Mouse (Mus musculus) spleen, postnatal 4 days (tissue): ENCODE measurements around the gene L1cam.

Experiments
- DNase-seq, 2 experiments: peaks; one replicate each; pipeline ENCODE4 v3.0.0; 2022; ENCODE audit warnings: low spot score in 2 of 2

The L1cam gene

GRCm38 (mm10) chrX:73877014-73877413 is 18.9 kb downstream of the L1cam start:
- no peak for DNase-seq

DNA sequence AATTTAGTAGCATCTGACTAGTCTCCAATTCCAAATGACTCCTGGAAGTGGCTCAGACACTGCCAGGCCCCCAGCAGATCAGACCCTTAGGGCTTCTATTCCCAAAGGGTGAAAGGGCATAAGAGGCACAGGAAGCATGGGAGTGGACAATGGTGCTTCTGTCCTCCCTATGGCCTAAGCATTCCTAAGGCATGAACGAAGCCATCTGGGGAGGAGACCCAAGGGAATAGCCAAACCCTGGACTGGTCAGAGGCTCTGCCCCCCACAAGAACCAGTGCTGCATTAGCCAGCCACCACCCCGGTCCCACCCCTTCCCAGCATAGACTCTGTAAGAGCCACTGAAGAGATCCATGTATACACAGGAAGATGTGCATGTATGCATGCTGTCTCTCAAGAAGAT is 20.0 kb downstream of the L1cam start:
- DNase-seq: no peak

DNA sequence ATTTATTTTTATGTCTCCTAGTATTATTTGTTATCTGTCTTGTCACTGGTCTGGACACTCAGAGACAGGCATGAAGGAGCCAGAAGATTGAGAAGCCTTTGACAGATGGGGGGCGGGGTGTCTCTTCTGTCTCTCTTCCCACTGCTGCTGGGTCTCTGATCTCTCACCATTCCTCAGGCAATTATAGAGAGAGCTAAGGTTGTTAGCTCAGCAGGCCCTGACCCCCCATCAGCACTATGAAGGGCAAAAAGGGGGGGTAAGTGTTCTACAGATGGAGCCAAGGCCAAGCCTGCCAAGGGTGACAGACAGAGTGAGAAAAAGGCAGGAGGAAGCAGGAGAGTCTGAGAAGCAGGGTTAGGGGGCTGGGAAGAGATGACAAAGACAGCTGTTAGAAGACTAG is 23.9 kb downstream of the L1cam start:
- DNase-seq: no peak

- no peak for DNase-seq
These were observed 24.4 kb downstream of the L1cam start for GRCm38 (mm10) chrX:73871474-73871873.

GRCm38 (mm10) chrX:73869334-73869733 is 26.6 kb downstream of the L1cam start:
- peak in 1 of 2 experiments; percentile 30 for DNase-seq

DNA sequence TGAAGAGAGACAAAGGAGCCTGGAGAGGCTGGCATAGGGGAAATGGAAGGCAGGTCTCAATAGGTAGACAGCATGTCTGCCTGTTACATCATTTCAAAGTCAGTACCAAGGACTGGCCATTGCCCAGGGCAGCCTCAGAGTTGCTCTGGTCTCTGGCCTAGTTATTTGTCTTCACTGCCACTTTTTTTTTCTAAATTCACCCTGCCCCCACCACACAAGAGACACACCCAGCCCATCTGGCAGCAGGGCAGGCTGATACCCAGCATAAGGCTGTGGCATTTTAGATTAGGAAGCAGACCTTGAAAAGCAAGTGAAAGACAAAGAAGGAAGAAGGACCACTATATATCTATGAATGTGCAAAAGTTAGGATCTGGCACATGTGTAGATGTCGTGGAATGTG is 28.1 kb downstream of the L1cam start:
- peak in 1 of 2 experiments; percentile 28 for DNase-seq

GRCm38 (mm10) chrX:73867256-73867655 is 28.6 kb downstream of the L1cam start:
- DNase-seq: no peak

GRCm38 (mm10) chrX:73864692-73865091 is 31.2 kb downstream of the L1cam start:
- DNase-seq: no peak

- no peak for DNase-seq
These were observed 40.9 kb downstream of the L1cam start for GRCm38 (mm10) chrX:73855087-73855408.

DNA sequence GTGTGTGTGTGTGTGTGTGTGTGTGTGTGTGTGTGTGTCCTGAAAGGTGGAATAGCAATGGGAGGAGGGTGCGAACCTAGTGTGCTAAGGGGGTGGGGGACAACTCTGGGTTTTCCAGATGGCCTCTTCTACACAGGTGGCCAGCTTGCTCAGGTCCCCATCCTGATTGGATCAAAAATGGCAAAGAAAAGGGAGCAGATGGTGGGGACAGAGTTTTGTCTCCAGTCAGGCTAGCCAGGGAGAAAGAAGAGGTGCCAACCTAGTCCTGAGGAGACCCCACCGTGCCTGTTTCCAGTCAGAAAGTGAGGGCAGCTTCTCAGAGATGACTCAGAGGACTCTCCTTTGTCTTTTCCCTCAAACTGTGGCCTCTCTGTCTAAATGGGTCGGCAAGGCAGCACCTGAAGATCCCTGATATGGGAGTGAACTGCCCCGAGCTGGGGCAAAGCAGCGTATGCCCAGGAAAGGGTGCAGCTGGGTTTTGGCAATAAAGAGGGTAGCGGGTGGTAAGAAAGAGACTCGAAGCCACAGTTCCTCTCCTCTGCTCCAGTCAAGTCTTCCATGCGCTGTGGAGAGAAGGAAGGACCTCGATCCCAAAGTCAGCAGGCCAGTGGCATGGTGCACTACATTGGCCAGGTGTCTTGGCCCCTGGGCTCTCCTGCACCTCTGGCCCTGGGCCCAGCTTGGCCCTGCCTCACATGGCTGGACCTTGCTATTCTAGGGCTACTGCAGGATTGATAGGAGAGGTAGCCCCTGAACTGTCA is 41.4 kb downstream of the L1cam start:
- no peak for DNase-seq

GRCm38 (mm10) chrX:73836691-73837090 is 59.2 kb downstream of the L1cam start:
- DNase-seq: no peak

GRCm38 (mm10) chrX:73835731-73836130 is 60.2 kb downstream of the L1cam start:
- no peak for DNase-seq

DNA sequence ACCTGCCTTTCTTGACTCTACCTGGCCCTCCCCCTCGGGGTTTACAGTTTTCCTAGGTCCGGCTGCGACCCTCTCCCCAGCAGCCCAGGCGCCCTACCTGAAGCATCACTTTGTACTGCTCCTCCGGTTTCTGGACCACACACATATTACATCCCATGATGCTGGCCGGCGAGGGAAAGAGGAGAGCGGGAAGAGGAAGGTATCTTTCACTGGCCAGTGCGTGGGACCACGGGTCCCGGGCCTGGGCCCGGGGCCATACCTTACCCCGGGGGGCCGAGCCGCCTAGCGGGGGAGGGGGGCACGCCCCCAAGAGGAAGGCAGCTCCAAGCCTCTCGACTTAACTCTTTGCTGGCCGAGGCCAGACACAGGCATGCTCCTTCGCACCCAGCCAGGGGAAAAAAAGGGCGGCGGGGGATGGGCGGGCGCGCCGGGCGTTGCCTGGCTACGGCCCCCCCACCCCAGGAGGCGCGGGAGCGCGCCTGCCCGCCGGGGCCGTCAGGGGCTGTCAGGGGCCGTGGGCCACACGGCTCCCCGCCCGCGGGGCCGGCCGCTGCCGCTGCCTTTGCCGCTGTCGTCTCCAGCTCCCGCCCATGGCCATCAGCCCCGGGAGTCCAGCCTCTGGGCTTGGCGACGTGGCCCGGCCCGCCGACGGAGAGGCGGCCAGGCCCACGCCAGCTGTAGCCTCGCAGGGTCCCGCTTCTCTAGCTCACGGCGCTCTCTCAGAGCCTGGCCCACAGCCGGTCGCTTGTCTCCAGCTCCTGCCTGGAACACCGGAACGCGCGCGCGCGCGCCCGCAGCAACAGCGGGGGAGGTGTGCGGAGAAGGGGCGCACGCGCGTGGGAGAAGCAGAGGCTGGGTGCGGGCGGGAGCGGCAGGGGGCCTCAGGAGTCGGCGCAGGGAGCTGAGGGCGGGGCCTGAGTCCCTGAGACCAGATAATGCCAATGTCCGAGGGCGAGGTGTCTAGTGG is 71.4 kb downstream of the L1cam start, which contains the start of gene Pdzd4:
Gene Pdzd4, minus strand, starts transcription at position 785 of the 967 bp plus-strand sequence.
- peak; percentile 14 to 63 for DNase-seq

DNA sequence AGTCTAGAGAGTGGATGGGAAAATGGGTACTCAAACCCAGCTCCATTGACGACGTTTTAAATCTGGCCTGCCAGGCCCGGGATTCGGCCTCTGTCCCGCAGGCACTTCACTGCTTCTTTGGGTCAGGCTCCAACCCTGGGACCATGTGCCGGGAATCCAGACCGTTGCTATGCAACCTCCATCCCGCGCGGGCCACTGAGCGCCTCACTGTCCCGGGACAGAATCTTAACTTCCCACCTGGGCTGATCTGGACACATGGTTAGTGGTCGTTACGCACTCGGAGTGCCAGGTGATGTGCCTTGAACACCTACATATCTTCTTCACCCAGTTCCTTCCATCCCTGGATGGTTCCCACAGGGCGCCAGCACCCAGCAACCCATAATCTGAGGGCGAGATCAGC is 72.2 kb downstream of the L1cam start:
- no peak for DNase-seq

- DNase-seq: no peak
These were observed 79.2 kb downstream of the L1cam start for GRCm38 (mm10) chrX:73816596-73817314.

DNA sequence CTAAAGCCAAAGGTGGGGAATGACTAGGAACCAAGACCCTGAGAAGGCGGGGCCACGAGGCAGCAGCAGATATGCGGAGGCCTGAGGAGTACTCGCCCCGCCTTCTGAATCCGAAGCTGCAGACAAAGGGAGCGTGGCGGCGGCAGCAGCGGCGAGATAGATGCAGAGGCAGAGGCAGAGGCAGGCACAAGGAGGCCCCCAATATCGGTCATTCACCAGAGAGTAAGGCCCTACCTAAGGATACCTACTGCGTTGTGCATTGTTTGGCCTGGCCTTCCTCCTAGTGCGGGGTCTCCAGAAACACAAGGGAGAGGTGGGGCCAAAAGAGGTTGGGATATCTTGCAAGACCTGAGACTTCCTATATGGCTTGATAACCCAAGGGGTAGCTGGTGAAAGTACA is 80.8 kb downstream of the L1cam start:
- no peak for DNase-seq

- DNase-seq: no peak
These were observed 90.1 kb downstream of the L1cam start for GRCm38 (mm10) chrX:73805814-73806213.
